Mouse (Mus musculus) liver, postnatal 0 days (tissue): ENCODE measurements around the gene Erp29. TPM values are rescaled to one million over a fixed set of nuclear protein-coding genes. Genes with fewer than 3 reads are reported as not detected.
A peak's percentile ranks its signal among the peaks of the same experiment; 100 is the strongest.

Source experiments
- ATAC-seq: fragments of 200-750 bp; cut with Nextera tagmentation; 2 replicates; pipeline ENCODE4 v1.8.0; 2017; ENCODE audit warnings: mild to moderate bottlenecking, moderate library complexity
- DNase-seq: peaks from one replicate; pipeline ENCODE4 v3.0.0-alpha.2; 2016
- H3K27ac ChIP-seq: fragments of 300-500 bp; sonication (generic); 2 replicates; pipeline ENCODE4 v1.5.1; 2014; ENCODE audit warnings: antibody characterized with exemption, moderate library complexity, mild to moderate bottlenecking, low read depth
- H3K27me3 ChIP-seq: fragments of 300-500 bp; sonication (generic); 2 replicates; pipeline ENCODE4 v1.6.1; 2014; ENCODE audit warnings: low read length, control low read depth, mixed read lengths; ENCODE audit not compliant: insufficient read depth
- H3K36me3 ChIP-seq: fragments of 300-500 bp; sonication (generic); replicated peaks from 2 replicates; pipeline ENCODE4 v1.6.1; 2014; ENCODE audit warnings: mild to moderate bottlenecking, control low read depth, low read length, moderate library complexity, mixed read lengths; ENCODE audit not compliant: insufficient read depth
- H3K4me1 ChIP-seq: fragments of 300-500 bp; sonication (generic); 2 replicates; pipeline ENCODE4 v1.6.1; 2014; ENCODE audit warnings: antibody characterized with exemption, mild to moderate bottlenecking, control low read depth; ENCODE audit not compliant: insufficient read depth
- H3K4me2 ChIP-seq: fragments of 300-500 bp; sonication (generic); 2 replicates; pipeline ENCODE4 v1.6.1; 2014; ENCODE audit warnings: low read depth, mild to moderate bottlenecking, low read length, moderate library complexity, mixed read lengths
- H3K4me3 ChIP-seq: fragments of 300-500 bp; sonication (generic); 2 replicates; pipeline ENCODE4 v1.5.1; 2014; ENCODE audit warnings: low read depth, low read length
- H3K9ac ChIP-seq: fragments of 300-500 bp; sonication (generic); replicated peaks from 2 replicates; pipeline ENCODE4 v1.6.1; 2014; ENCODE audit warnings: mild to moderate bottlenecking, moderate library complexity
- H3K9me3 ChIP-seq: fragments of 300-500 bp; sonication (generic); 2 replicates; pipeline ENCODE4 v1.6.1; 2016; ENCODE audit warnings: mild to moderate bottlenecking, control low read depth, low read length, mixed read lengths
- CTCF ChIP-seq: sonication (generic); IDR thresholded peaks from 2 replicates; pipeline ENCODE4 v1.5.1; 2016; ENCODE audit warnings: antibody characterized with exemption, low read depth
- EP300 ChIP-seq: IDR thresholded peaks from 2 replicates; pipeline ENCODE4 v1.6.1; 2016; ENCODE audit warnings: antibody characterized with exemption, low read depth, mild to moderate bottlenecking
- WGBS: fragments of 180-500 bp; shearing (Covaris S2); extraction: QIAGEN DNeasy Blood & Tissue Kit; methylation state at CpG from one replicate; pipeline ENCODE4 v1.1.7; 2014; ENCODE audit not compliant: insufficient replicate concordance; 5-methylcytosine and 5-hydroxymethylcytosine counted together
- polyA plus RNA-seq: library from polyadenylated mRNA; unstranded; fragments of >200 nt; fragmentation: Nextera tagmentation; extraction: Ambion mirVana; gene quantifications from 2 replicates; pipeline ENCODE4 v1.2.1, GENCODE M21; 2015

The Erp29 gene
- polyA plus RNA-seq, 1 experiment from 2014 or later: 69.4 TPM

GRCm38 (mm10) chr5:121410975-121411374 lies 41.3 kb downstream of the Erp29 start:
- ATAC-seq: no peak
- peaks cover 4% of the 10 kb centered on the region; the same call in 1 of the 2 replicates for H3K4me1 ChIP-seq
- H3K36me3 ChIP-seq: peaks cover 68% of the 10 kb centered on the region
- WGBS: 86% methylated on average over 4 of the region's 4 CpGs
- no peak overlapping the region for H3K27ac ChIP-seq
- H3K4me3 ChIP-seq: no peak overlapping the region
- H3K9me3 ChIP-seq: no peaks in the 10 kb centered on the region
- H3K9ac ChIP-seq: no peak overlapping the region
- no peaks in the 10 kb centered on the region for H3K27me3 ChIP-seq
- H3K4me2 ChIP-seq: no peak overlapping the region
- DNase-seq: no peak
- TF ChIP-seq EP300 (no peak), CTCF (no peak)

- no peak for ATAC-seq
- Histone ChIP-seq H3K36me3 (peaks cover 46% of the 10 kb centered on the region), H3K27ac (no peak overlapping the region), H3K4me1 (peaks cover 4% of the 10 kb centered on the region; the same call in 1 of the 2 replicates), H3K9me3 (no peaks in the 10 kb centered on the region), H3K4me3 (no peak overlapping the region), H3K27me3 (no peaks in the 10 kb centered on the region), H3K4me2 (no peak overlapping the region), H3K9ac (no peak overlapping the region)
- no peak for DNase-seq
- TF ChIP-seq EP300 (no peak), CTCF (no peak)
- 77% methylated on average over 8 of the region's 8 CpGs for WGBS
Measured at GRCm38 (mm10) chr5:121407856-121408255, 44.5 kb downstream of the Erp29 start.

- H3K27me3 ChIP-seq: no peaks in the 10 kb centered on the region
- H3K9ac ChIP-seq: no peak overlapping the region
- WGBS: 37% methylated on average over 5 of the region's 5 CpGs
- H3K4me2 ChIP-seq: peak overlapping the region; percentile 13; the same call in 1 of the 2 replicates
- no peak for ATAC-seq
- H3K36me3 ChIP-seq: peaks cover 2% of the 10 kb centered on the region; the same call in 1 of the 2 replicates
- TF ChIP-seq CTCF (no peak), EP300 (no peak)
- H3K9me3 ChIP-seq: no peaks in the 10 kb centered on the region
- no peak overlapping the region for H3K4me3 ChIP-seq
- peak overlapping the region; percentile 16 for H3K27ac ChIP-seq
- peaks cover 36% of the 10 kb centered on the region for H3K4me1 ChIP-seq
- no peak for DNase-seq
Measured at GRCm38 (mm10) chr5:121400849-121401248, 51.5 kb downstream of the Erp29 start.

- DNase-seq (no peak), ATAC-seq (no peak)
- Histone ChIP-seq H3K9me3 (no peaks in the 10 kb centered on the region), H3K4me2 (peak overlapping the region; percentile 99; the same call in 1 of the 2 replicates), H3K4me1 (peaks cover 36% of the 10 kb centered on the region), H3K36me3 (no peaks in the 10 kb centered on the region; the same call in 1 of the 2 replicates), H3K4me3 (no peak overlapping the region), H3K9ac (no peak overlapping the region), H3K27me3 (no peaks in the 10 kb centered on the region), H3K27ac (no peak overlapping the region)
- 35% methylated on average over 5 of the region's 5 CpGs for WGBS
- TF ChIP-seq CTCF: no peak
- TF ChIP-seq EP300: no peak
Measured at GRCm38 (mm10) chr5:121400064-121400463, 52.2 kb downstream of the Erp29 start.

- Histone ChIP-seq H3K27ac (peak overlapping the region; percentile 91; the same call in 1 of the 2 replicates), H3K27me3 (no peaks in the 10 kb centered on the region), H3K9me3 (no peaks in the 10 kb centered on the region), H3K4me3 (peak overlapping the region; percentile 97), H3K4me1 (peaks cover 36% of the 10 kb centered on the region), H3K9ac (peak overlapping the region; percentile 91), H3K4me2 (peak overlapping the region; percentile 99), H3K36me3 (no peaks in the 10 kb centered on the region; the same call in 1 of the 2 replicates)
- ATAC-seq: no peak
- WGBS: 62% methylated on average over 5 of the region's 5 CpGs
- no peak for DNase-seq
- TF ChIP-seq EP300 (no peak), CTCF (no peak)
Measured at GRCm38 (mm10) chr5:121399540-121399939, 52.8 kb downstream of the Erp29 start.

DNA sequence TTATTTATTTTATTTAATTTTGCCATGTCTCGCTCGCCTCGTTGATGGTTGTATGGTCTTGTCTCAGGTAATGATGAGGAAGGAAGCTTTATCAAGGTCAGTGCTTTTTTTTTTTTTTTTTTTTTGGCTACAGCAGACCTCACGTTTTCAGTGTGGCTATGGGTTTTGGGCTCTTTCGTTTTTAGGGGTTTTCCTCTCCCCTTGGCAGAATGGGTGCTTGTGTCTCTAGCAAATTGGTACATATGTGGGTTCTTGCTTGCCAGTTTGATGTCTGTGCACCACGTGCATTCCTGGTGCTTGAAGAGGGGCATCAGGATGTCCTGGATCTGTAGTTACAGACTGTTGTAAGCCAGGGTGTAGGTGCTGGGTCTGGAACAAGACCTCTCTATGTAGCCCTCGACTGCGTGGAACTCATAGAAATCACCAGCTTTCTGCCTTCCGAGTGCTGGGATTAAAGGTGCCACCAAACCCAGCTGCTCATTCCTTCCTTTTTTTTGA lies 53.3 kb downstream of the Erp29 start:
- Histone ChIP-seq H3K9ac (peak overlapping the region; percentile 91), H3K4me2 (peak overlapping the region; percentile 99), H3K36me3 (no peaks in the 10 kb centered on the region; the same call in 1 of the 2 replicates), H3K4me1 (peaks cover 36% of the 10 kb centered on the region), H3K4me3 (peak overlapping the region; percentile 97), H3K27me3 (no peaks in the 10 kb centered on the region), H3K27ac (peak overlapping the region; percentile 91; the same call in 1 of the 2 replicates), H3K9me3 (no peaks in the 10 kb centered on the region)
- no peak for TF ChIP-seq CTCF
- no peak for TF ChIP-seq EP300
- 36% methylated on average over 9 of the region's 9 CpGs for WGBS
- DNase-seq: no peak
- ATAC-seq: no peak
